Mouse (Mus musculus) small intestine, adult 10 weeks (tissue): Measurements from ENCODE around the gene Fndc10. TPM values are rescaled to one million over a fixed set of nuclear protein-coding genes. Genes with fewer than 3 reads are reported as not detected.

Experiments used
- polyA plus RNA-seq: library from polyadenylated mRNA; stranded (reverse); fragments of 350-450 nt; fragmentation: Illumina TruSeq; extraction: RNeasy Lipid Tissue Mini Kit (QIAGEN cat#74804); gene quantifications from one replicate; pipeline ENCODE4 v1.2.3, GENCODE M21; 2014; ENCODE audit warnings: low replicate concordance

Gene Fndc10
- polyA plus RNA-seq, result not detected

GRCm38 (mm10) chr4:155694111-155694481, at the start of gene Fndc10:
Gene Fndc10, plus strand, starts transcription at chr4:155694342.

GRCm38 (mm10) chr4:155645308-155645707, 48.8 kb upstream of the Fndc10 start, which contains the start of gene Gm10563:
Gene Gm10563, minus strand, starts transcription at chr4:155645408.

GRCm38 (mm10) chr4:155653086-155653450, 41.1 kb upstream of the Fndc10 start, which contains the start of gene Mmp23:
Gene Mmp23, minus strand, starts transcription at chr4:155653384.

GRCm38 (mm10) chr4:155668689-155669597, 25.2 kb upstream of the Fndc10 start, which contains the start of gene Mib2:
Gene Mib2, minus strand, starts transcription at chr4:155669198.

GRCm38 (mm10) chr4:155704721-155705591, 10.8 kb downstream of the Fndc10 start, which contains the start of gene Ssu72:
Gene Ssu72, plus strand, starts transcription at chr4:155704800.

GRCm38 (mm10) chr4:155734350-155734941, 40.3 kb downstream of the Fndc10 start, which contains the start of gene Tmem240:
Gene Tmem240, plus strand, starts transcription at chr4:155734800.

Other genes with a start within 250 kb of the Fndc10 start
- gene Tmem52, start 225.2 kb upstream of the Fndc10 start, polyA plus RNA-seq, result not detected
- 317 TPM for gene Gnb1, start 203.0 kb upstream of the Fndc10 start, polyA plus RNA-seq
- 48.7 TPM for gene Nadk, start 132.0 kb upstream of the Fndc10 start, polyA plus RNA-seq
- 39.8 TPM for gene Slc35e2, start 92.9 kb upstream of the Fndc10 start, polyA plus RNA-seq
- 152 TPM for gene Cdk11b, start 69.5 kb upstream of the Fndc10 start, polyA plus RNA-seq
- not detected for gene Gm10563, start 48.9 kb upstream of the Fndc10 start, polyA plus RNA-seq
- gene Mmp23, start 41.0 kb upstream of the Fndc10 start, polyA plus RNA-seq, result 0.45 TPM
- gene Mib2, start 25.1 kb upstream of the Fndc10 start, polyA plus RNA-seq, result 0.71 TPM
- 77.1 TPM for gene Ssu72, start 10.5 kb downstream of the Fndc10 start, polyA plus RNA-seq
- gene Tmem240, start 40.5 kb downstream of the Fndc10 start, polyA plus RNA-seq, result not detected
- 3.7 TPM for gene Atad3a, start 66.8 kb downstream of the Fndc10 start, polyA plus RNA-seq
- gene Vwa1, start 80.4 kb downstream of the Fndc10 start, polyA plus RNA-seq, result 4.6 TPM
- gene Tmem88b, start 91.5 kb downstream of the Fndc10 start, polyA plus RNA-seq, result 6.6 TPM
- not detected for gene Ankrd65, start 96.1 kb downstream of the Fndc10 start, polyA plus RNA-seq
- gene Mrpl20, start 108.5 kb downstream of the Fndc10 start, polyA plus RNA-seq, result 36.0 TPM
- gene Ccnl2, start 118.1 kb downstream of the Fndc10 start, polyA plus RNA-seq, result 101 TPM
- 2.4 TPM for gene Aurkaip1, start 136.9 kb downstream of the Fndc10 start, polyA plus RNA-seq
- 22.8 TPM for gene Mxra8, start 145.3 kb downstream of the Fndc10 start, polyA plus RNA-seq
- 2.0 TPM for gene Dvl1, start 153.1 kb downstream of the Fndc10 start, polyA plus RNA-seq
- not detected for gene Tas1r3, start 169.0 kb downstream of the Fndc10 start, polyA plus RNA-seq
- gene Cptp, start 175.1 kb downstream of the Fndc10 start, polyA plus RNA-seq, result 10.8 TPM
- 1.2 TPM for gene Ints11, start 175.2 kb downstream of the Fndc10 start, polyA plus RNA-seq
- gene Pusl1, start 197.4 kb downstream of the Fndc10 start, polyA plus RNA-seq, result 0.59 TPM
- gene Acap3, start 197.5 kb downstream of the Fndc10 start, polyA plus RNA-seq, result not detected
- gene Ube2j2, start 249.5 kb downstream of the Fndc10 start, polyA plus RNA-seq, result 143 TPM